Mouse (Mus musculus) layer of hippocampus, postnatal 10 days (tissue): ENCODE data around the gene Amer3. TPM values are rescaled to one million over a fixed set of nuclear protein-coding genes. Genes with fewer than 3 reads are reported as not detected.
"Not testable (repeated sequence)": the region's sequence is repeated elsewhere in the genome, so short reads cannot be mapped to it uniquely, and the experiment has no call there.

Experiments
- DNase-seq, 2 experiments: peaks; one replicate each; pipeline ENCODE4 v3.0.0; 2021; ENCODE audit warnings: low spot score in 2 of 2
- total RNA-seq, 2 experiments: library from RNA; stranded (reverse); gene quantifications; 2 replicates each; pipeline ENCODE4 v1.2.3; 2021

The Amer3 gene
- total RNA-seq, 2 experiments from 2014 or later = 33.2 to 35.0 TPM

- no peak for DNase-seq
Observed at GRCm38 (mm10) chr1:34600000-34600399, 20.5 kb downstream of the Amer3 start.

DNA sequence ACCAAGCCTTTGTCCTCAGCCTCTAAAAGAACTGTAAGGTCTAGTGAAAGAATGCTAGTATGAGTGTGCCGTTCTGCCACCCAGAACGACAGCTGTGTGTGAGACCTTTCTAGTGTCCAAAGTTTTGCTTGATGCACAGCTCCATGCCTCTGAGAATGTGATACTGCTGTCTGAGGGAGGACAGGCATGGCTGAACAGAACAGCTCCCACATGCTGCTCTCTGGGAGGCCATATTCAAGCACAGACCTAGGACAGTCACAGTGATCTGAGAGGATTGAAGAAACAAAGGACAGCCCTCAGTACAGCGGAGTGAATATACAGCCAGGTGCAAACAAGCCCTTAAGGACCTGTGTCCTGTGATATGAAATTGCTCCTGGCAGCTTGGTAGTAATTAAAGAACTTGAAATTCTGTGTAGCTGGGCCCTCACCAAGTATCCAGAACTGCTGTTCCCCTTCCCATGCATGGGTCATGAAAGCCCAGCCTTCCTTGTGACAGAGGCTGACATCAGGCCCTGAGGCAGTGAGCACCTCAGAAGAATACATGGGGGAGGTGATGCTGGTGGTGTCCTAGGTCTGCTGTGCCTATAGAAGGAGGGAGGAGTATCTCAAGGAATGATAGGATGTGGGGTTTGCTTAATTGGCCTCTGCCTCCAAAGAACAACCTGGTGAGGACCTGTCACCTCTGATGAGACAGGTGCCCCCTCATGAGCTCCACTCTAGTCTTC lies 22.0 kb downstream of the Amer3 start:
- no peak for DNase-seq

GRCm38 (mm10) chr1:34602363-34602762 lies 22.9 kb downstream of the Amer3 start:
- DNase-seq = peak; percentile 73 to 81

DNA sequence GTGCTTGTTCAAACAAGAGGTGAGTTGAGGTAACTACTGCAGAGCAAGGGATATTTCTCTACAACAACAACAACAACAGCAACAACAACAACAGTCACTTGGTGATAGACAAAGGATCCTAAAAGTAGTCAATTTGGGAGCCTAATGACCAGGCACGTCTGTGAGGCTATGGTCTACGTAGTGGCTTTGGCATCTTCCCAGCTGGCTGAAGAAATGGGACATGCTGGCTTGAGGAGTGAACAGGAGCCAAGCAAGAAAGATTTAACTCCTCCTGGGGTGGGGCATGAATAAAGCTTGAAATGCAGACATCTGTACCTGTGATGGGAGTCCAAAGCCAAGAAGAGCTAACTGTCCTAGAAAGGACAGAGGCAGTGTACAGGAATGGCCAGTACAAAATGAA lies 34.3 kb downstream of the Amer3 start:
- no peak for DNase-seq

DNA sequence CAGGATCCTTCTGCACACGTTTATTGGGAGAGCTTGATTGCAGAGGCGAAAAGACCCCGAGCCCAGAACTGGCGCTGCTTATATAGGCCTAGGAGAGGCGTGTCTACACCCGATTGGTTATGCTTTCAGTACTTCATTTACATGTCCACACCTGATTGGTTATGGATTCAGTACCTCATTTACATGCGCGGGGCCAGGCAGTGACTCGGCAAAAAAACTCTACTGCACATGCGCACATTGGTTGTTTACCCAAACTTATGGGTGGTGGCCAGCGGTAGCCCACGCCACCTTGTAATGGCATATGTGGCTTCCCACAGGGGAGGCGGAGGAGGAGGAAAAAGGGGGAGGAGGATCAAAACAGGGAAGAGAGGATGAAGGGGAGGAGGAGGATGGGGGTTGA lies 40.7 kb downstream of the Amer3 start:
- DNase-seq = not testable (repeated sequence)

DNA sequence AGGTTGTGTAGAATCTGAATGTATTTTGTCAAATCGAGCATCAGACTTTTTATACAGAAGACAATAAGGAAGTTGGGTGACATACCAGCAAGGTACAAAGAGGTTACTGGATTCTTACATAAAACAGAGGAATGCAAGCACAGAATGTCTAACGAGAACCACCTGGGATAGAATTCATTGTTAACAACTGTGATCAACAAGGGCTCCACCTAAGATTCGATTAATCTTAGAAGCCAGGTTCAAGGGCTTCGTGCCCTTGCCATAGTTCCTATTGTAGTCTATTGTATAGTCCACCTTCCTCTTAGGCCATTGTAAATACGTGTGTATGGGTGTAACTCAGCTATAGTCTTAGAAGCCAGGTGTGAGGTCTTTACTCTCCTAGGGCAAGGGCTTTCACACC lies 41.3 kb downstream of the Amer3 start:
- DNase-seq = not testable (repeated sequence)

DNA sequence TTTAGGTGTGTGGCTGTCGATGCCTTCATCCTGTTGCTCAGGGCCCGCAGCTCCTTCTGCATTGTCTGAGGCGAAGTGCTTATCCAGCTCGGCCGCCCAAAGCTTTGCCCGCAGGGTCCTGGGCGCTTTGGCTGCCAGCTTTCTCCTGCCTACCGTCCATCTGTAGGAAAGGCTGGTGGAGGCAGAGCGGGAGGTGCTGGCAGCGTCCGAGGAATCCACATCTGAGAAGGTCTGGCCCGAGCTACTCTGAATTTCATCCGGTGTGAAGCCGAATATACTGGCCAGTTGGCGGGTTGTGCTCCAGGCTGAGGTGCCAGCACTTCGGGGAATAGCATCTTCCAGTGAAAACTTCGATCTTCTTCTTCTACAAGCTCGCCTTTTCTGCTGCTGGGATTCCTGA lies 56.3 kb downstream of the Amer3 start:
- DNase-seq = peak in 1 of 2 experiments; percentile 4

Other genes starting within 250 kb of the Amer3 start
- gene Ccdc115, start 140.0 kb upstream of the Amer3 start, total RNA-seq = 10 to 100 TPM; 18.6 to 21.9 TPM
- 10 to 100 TPM; 28.5 to 29.6 TPM for gene Imp4, start 139.8 kb upstream of the Amer3 start, total RNA-seq
- 1 to 10 TPM; 3.3 to 3.8 TPM for gene Ptpn18, start 119.9 kb upstream of the Amer3 start, total RNA-seq
- not detected for gene Prss39, start 81.2 kb upstream of the Amer3 start, total RNA-seq
- gene Cfc1, start 44.0 kb upstream of the Amer3 start, total RNA-seq = not detected
- gene Prss40, start 18.7 kb upstream of the Amer3 start, total RNA-seq = not detected